Mouse (Mus musculus) telencephalon, adult 2 months (tissue): Measurements from ENCODE around the gene E2f7.
A peak's percentile ranks its signal among the peaks of the same experiment; 100 is the strongest.
"Not testable (repeated sequence)": the region's sequence is repeated elsewhere in the genome, so short reads cannot be mapped to it uniquely, and the experiment has no call there.

Source experiments
- DNase-seq: peaks from one replicate; pipeline ENCODE4 v3.0.0-alpha.2; 2011; ENCODE audit warnings: low read depth, low spot score

The E2f7 gene

GRCm38 (mm10) chr10:110744686-110745639, at the start of gene E2f7:
TSS of gene E2f7 (plus strand) at chr10:110745439.
- DNase-seq = peak; percentile 50

- no peak for DNase-seq
These were observed 44.0 kb upstream of the E2f7 start for GRCm38 (mm10) chr10:110701276-110701675.

GRCm38 (mm10) chr10:110705672-110706071, 39.6 kb upstream of the E2f7 start:
- DNase-seq = no peak

- no peak for DNase-seq
These were observed 37.7 kb upstream of the E2f7 start for GRCm38 (mm10) chr10:110707390-110708113.

GRCm38 (mm10) chr10:110716887-110717286, 28.4 kb upstream of the E2f7 start:
- no peak for DNase-seq

GRCm38 (mm10) chr10:110726431-110726830, 18.8 kb upstream of the E2f7 start:
- no peak for DNase-seq

- DNase-seq = no peak
These were observed 17.4 kb upstream of the E2f7 start for GRCm38 (mm10) chr10:110727816-110728215.

GRCm38 (mm10) chr10:110733343-110733742, 11.9 kb upstream of the E2f7 start:
- DNase-seq = peak; percentile 50

- no peak for DNase-seq
These were observed 1.5 kb upstream of the E2f7 start for GRCm38 (mm10) chr10:110743701-110744100.

GRCm38 (mm10) chr10:110744120-110744519, 1.1 kb upstream of the E2f7 start:
- no peak for DNase-seq

- no peak for DNase-seq
These were observed 397 bp downstream of the E2f7 start for GRCm38 (mm10) chr10:110745640-110746032.

- no peak for DNase-seq
These were observed 3.8 kb downstream of the E2f7 start for GRCm38 (mm10) chr10:110749081-110749480.

GRCm38 (mm10) chr10:110749510-110750305, 4.5 kb downstream of the E2f7 start:
- no peak for DNase-seq

GRCm38 (mm10) chr10:110752849-110753248, 7.6 kb downstream of the E2f7 start:
- no peak for DNase-seq

- DNase-seq = no peak
These were observed 10.3 kb downstream of the E2f7 start for GRCm38 (mm10) chr10:110755556-110755955.

GRCm38 (mm10) chr10:110756271-110756793, 11.1 kb downstream of the E2f7 start:
- DNase-seq = no peak

GRCm38 (mm10) chr10:110760552-110760951, 15.3 kb downstream of the E2f7 start:
- DNase-seq = not testable (repeated sequence)

- DNase-seq = no peak
These were observed 17.1 kb downstream of the E2f7 start for GRCm38 (mm10) chr10:110762134-110762884.

GRCm38 (mm10) chr10:110763416-110763815, 18.2 kb downstream of the E2f7 start:
- no peak for DNase-seq

- DNase-seq = no peak
These were observed 24.3 kb downstream of the E2f7 start for GRCm38 (mm10) chr10:110769538-110769937.

- DNase-seq = no peak
These were observed 28.0 kb downstream of the E2f7 start for GRCm38 (mm10) chr10:110773201-110773600.
